Mouse (Mus musculus): ENCODE results near the gene Ush2a. TPM values are rescaled to one million over a fixed set of nuclear protein-coding genes. Genes with fewer than 3 reads are reported as not detected.

Ush2a gene
- total RNA-seq, 2 experiments from 2014 or later, result 0.16 to 0.17 TPM

DNA sequence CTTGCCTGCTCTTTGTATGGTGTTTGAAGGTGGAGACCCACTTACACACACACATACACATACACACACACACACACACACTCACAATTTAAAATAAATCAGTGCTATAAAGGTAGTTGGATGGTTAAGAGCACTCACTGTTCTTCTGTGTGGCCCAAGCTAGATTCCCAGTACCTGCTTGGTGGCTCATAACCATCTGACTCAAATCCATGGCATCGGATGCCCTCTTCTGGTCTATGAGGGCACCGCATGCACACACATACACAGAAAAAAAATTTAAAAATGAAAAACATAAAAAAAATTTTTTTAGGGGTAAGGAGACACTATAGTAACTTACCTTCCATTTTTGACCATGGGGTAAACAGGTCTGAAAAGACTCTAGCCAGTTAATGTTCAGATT, 593.2 kb downstream of the Ush2a start:
- DNase-seq (ENCODE audit: low spot score in 2 of 2), result no peak

DNA sequence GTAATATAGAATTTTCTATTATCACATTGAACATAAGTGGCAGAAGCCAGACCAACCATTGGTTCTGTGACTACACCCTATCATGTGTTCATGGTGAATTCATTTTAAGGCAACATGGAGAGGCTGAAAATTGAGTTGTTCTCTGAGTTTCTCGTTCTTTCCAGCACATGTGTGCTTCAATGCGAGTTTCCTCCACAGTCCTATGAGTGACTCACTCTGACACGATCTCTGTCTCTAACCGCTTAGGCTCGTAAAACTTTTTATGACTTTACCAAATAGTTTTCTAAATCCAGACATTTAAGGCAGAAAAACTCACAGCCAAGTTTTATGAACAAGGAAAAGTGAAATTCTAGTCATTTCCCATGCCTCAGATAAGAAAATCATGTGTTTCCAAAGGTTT, 597.9 kb downstream of the Ush2a start:
- DNase-seq (ENCODE audit: low spot score in 2 of 2), result no peak

DNA sequence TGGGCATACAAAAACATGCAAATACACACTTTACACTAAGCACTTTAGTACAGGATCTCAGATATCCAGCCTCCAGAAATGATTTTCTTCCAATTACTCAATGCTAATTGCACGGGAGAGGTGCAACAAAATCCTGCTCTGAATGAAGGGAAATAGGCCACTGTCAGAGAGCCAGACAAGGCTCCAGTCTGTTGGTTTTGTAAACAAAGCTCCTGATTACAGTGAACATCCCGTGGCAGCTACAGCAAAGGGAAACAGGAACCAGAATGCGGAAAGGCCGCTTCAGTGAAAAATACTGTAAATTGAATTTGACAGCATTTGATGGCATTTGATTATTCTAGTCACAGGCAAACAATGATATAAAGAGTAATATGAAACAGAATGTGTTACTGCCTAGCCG, 604.1 kb downstream of the Ush2a start:
- peak; percentile 3 to 6 for DNase-seq (ENCODE audit: low spot score in 2 of 2)

DNA sequence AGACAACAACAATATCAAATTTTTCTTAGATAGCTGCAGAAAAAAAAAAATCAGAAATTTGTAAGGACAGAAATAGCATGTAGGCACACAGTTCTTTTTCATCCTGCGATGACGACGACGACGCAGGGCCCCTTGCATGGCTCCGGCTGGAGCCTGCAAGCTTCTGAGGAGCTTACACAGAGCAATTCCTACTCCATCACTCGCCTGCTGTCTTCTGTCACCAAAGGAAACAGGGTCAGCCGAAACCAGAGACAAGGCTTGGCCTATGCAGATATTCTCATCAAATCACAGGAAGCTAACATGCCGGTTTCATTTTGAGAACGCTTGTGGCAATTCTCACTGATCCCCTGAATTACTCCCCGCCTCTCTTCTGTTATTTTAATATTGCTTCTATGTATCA, 604.7 kb downstream of the Ush2a start:
- no peak for DNase-seq (ENCODE audit: low spot score in 2 of 2)

DNA sequence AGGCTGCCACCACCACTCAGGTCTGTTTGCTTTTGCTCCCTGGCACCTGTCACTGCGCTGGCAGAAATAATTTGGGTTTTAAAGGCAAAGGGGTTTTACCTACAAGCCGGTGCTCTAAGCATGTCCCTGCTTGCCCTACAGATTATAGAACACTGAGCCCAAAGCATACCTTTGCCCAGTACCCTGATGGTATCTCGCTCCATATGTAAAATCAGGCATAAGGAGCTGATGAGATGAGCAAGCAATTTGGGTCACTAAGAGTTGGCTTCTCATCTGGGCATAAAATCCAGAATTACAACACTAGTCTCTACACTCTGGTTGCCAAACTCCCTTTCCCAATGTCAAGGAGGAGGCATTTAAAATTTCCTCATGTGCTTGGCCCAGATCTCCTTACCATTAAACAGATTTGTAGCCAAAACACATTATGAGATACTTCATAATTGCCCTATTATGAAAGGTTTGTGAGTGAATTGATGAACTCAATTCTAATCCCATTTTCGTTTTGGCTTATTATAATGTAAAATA, 616.8 kb downstream of the Ush2a start:
- no peak for DNase-seq (ENCODE audit: low spot score in 2 of 2)

DNA sequence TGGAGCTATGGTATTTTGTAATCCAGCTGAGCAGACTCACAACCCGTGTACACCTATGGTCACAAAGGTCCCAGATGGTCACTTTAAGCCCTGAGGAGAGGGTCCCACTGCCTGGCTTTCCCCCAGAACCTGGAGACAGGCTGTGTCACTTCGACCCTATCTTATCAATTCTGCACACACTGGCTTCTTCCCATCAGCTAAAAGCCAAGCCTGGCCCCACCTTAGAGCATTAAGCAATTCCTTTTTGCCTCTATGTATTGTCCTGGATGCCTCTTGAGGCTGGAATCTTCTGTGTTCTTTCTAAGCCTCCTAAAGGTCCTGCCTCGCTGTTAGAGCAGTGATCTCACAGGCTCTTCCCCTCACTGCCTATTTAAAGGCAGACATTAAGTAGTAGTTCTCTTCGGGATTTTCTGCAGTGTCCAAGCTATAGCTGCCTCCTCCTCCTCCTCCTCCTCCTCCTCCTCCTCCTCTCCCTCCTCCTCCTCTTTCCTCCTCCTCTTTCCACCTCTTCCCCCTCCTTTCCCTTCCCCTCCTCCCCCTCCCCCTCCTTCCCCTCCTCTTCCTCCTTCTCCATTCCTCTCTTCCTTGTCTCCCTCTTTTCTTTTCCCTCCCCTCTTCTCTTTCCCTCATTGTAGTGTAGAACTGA, 635.2 kb downstream of the Ush2a start:
- no peak for DNase-seq (ENCODE audit: low spot score in 2 of 2)

DNA sequence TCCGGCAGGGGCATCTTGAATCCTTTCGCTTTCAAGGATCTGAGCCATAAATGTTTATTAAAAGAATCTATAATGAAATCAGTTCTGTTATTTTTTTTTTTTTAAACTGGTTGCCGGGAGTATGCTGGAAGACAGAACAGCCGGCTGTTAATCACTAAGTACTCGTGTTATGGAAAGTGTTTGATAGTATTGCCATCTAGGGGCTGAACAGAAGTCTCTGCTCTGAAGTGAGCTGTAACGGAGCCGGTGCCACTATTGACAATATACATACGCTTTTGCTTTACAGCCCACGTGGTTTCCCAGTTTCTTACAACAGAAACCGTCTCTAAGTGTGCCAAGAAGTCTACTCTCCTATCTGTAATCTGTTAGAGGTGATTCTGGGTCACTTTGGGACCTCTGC, 642.3 kb downstream of the Ush2a start:
- peak in 1 of 2 experiments; percentile 40 for DNase-seq (ENCODE audit: low spot score in 2 of 2)

DNA sequence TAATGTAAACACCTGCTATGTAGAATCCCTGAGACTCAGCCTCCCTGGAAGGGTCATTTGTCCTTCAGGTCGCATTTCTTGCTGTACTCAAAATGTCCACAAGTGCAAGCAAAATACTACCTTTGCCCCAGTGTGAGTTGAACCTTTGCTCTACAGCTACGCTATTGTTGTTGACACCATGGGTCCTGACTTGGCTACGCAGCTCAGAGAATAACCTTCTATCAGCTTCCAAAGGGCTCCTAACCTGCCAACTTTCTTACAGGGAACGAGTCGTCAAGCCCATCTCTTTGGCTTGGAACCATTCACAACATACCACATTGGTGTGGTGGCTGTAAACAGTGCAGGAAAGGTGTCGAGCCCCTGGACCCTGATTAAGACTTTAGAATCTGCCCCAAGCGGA, 644.4 kb downstream of the Ush2a start:
- DNase-seq (ENCODE audit: low spot score in 2 of 2), result no peak

DNA sequence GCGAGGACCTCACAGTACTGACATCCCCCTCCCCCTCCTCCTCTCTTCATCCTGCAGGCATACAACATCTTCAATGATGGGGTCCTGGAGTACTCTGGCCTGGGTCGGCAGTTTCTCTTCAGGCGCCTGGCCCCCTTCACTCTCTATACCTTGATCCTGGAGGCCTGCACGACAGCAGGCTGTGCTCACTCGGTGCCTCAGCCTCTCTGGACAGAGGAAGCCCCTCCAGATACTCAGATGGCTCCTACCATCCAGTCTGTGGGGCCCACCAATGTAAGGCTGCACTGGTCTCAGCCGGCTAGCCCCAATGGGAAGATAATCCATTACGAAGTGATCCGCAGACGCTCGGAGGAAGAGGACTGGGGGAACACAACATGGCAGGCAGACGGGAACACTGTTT, 648.8 kb downstream of the Ush2a start:
- no peak for DNase-seq (ENCODE audit: low spot score in 2 of 2)

DNA sequence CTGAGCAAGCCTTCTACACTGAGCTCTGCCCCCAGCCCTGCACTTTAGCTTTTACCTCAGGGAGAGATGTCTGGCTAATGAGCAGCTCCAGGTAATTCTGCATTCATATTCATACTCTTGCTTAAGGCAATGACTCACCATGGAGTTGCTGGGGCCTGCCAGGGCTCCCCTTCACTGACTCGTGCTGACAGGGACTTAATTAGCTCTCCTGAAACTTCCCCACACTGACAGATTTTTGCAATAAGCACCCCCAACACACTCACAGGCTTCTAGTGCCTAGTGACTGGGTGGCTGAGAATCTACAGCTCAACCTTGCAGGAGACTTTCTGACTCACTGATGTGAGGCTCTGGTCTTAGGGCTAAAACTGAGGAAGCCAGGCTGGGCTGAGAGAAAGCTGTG, 658.1 kb downstream of the Ush2a start:
- no peak for DNase-seq (ENCODE audit: low spot score in 2 of 2)

DNA sequence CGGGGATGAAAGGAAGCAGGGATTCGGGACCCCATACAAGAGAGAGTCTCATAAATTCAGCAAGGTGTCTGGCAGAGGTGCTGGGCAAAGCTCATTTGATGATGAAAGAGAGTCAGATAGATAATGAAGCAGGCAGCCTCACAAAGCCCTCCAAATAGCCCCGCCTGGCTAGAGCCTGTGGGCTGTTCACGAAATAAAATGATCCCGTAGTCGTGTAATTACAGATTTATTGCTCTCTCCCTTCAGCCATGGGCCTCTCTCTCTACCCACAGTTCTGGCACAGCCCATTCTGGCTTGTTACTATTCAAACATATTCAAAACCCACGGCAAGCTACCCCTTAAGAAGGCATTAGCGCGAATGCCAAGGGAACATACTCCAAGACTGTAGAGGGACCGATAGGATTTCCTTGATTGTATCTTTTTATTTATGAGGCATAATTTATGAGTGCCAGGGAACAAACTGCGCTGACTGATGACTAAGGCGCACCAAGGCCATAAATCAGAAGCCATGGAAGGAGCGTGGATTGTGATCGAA, 675.5 kb downstream of the Ush2a start:
- DNase-seq (ENCODE audit: low spot score in 2 of 2), result no peak

DNA sequence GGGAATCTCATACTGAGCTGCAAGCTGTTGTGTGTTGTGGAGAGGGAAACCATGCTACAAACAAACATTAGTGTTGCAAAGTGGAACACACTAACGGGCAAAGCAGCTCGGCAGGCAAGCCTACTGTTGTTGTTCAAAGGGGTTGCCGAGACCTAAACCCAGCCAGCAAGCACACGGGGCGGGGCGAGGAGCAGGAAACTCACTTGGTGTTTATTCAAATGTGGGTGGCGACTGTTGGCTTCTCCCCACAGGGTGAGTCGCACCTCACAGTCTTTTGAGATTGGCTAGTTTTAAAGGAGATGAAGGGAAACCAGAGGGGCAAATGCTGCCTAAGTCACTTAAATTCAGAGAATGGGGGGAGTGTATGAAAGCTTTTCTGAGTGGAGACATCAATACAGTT, 683.5 kb downstream of the Ush2a start:
- DNase-seq (ENCODE audit: low spot score in 2 of 2), result no peak

DNA sequence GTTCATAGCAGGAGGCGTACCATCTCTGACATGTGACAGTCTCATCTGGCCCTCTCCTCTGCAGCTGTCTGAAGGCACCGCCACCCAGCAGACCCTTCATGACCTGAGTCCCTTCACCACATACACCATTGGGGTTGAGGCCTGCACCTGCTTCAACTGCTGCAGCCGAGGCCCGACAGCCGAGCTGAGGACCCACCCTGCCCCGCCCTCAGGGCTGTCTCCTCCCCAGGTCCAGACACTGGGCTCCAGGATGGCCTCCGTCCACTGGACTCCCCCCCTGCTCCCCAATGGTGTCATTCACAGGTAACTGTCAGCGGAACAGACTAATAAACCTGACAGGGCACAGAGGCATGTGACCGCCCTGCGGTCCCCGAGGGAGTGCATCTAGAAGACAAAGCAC, 685.0 kb downstream of the Ush2a start:
- no peak for DNase-seq (ENCODE audit: low spot score in 2 of 2)

DNA sequence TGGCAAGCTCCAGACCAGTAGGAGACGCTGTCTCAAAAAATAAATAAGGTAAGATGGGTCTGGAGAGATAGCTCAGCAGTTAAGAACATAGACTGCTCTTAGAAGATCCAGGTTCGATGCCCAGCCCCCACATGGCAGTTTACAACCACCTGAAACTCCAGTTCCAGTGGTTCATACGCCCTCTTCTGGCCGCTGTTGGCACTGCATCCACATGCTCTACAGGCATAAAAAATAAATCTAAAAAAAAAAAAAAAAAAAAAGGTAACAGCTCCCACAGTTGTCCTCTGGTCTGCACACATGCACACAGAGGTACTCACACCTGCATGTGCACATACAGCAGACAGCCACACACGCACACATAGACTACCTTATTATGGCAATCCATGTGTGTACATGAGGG, 686.0 kb downstream of the Ush2a start:
- DNase-seq (ENCODE audit: low spot score in 2 of 2), result no peak

DNA sequence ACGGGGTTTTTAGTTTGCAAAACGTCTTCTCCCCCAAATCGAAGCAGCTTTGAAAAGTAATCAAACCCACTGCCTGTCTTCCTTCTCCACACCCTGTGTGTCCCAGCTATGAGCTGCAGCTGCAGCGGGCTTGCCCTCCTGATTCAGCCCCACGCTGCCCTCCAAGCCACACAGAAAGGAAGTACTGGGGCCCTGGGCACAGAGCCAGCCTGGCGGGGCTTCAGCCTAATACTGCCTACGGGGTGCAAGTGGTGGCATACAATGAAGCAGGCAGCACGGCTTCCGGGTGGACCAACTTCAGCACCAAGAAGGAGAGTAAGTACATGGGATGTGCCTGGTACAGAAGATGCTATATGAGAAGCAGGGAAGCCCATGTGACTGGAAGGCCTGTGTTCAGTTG, 686.5 kb downstream of the Ush2a start:
- DNase-seq (ENCODE audit: low spot score in 2 of 2), result peak; percentile 9 to 33

DNA sequence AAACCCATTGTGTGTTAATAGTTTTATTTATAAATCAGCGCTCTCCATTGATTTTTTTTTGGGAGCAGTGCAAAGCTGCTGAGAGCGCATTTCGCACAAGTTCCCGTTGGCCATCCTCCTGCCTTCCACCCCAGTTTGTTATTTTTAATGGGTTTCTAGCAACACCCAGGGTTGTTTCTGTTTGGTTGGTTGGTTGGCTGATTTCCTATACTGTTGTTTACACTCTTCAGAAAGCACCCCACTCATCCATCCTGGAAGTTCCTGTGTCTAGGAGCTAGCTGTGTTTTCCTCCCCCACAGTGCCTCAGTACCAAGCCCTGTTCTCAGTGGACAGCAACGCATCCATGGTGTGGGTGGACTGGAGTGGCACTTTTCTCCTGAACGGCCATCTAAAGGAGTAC, 689.3 kb downstream of the Ush2a start:
- no peak for DNase-seq (ENCODE audit: low spot score in 2 of 2)

DNA sequence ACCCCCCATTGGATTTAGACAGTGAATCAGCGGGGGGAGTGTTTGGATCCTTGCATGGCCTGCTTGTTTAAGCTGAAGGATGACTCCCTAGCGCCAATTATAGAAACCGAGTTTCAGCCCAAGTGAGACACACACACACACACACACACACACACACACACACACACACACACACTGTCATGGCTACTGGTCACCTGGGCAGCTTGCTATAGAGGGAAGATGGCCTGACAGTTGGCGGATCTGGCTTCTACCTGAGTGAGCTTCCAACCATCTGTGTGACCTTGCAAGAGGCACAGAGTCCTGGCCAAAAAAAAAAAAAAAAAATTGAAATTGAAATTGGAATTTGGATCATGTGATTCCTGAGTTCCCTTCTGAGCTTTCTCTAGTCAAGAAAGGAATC, 690.7 kb downstream of the Ush2a start:
- no peak for DNase-seq (ENCODE audit: low spot score in 2 of 2)

DNA sequence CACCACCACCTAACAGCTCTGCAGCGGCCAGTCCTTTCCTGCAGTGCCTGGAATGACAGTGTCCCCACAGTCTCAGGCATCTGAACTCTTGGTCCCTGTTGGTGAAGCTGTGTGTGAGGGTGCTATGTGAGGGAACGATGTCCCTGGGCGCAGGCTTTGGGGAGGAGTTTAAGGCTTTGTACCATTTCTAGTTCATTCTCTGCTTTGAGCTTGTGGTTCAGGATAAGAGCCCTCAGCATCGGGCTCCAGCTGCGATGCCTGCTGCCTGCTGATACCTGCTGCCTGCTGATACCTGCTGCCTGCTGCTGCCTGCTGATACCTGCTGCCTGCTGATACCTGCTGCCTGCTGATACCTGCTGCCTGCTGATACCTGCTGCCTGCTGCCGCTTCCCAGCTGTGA, 711.3 kb downstream of the Ush2a start:
- DNase-seq (ENCODE audit: low spot score in 2 of 2), result no peak

DNA sequence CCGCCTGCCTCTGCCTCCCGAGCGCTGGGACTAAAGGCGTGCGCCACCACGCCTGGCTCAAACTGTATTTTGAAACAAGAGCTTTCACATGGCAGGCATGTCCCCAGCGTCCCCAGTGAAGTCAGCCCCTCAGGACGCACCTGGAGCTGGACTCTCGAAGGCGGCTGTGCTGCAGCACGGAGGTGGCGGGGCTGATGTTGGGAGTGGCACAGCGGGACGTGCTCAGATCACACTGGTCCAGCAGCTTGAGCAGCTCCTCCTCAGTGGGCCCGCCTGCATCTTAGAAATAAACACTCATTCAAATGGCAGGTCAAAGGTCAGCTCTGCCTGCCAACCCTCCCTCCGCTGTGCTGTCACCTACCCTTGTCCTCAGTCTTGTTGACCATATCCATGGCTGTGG, 712.1 kb downstream of the Ush2a start:
- DNase-seq (ENCODE audit: low spot score in 2 of 2), result no peak

DNA sequence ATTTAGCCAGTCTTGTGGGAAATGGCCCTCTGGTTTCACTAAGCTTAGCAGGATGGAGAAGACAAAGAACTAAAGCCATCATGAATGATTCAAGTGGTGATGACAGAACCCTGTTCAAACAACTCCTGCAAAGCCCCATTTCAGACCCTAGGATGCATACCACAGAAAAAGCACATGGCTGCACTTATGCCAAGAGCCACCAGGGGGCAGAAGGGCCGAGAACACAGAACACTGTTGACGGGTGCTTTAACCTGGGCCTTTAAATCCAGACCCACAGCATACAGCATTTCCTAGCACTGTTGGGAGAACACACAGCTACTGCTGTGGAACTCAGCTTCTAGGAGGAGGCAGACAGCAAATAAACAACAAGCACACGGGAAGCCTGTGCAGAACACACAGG, 718.2 kb downstream of the Ush2a start:
- peak; percentile 34 to 52 for DNase-seq (ENCODE audit: low spot score in 2 of 2)

DNA sequence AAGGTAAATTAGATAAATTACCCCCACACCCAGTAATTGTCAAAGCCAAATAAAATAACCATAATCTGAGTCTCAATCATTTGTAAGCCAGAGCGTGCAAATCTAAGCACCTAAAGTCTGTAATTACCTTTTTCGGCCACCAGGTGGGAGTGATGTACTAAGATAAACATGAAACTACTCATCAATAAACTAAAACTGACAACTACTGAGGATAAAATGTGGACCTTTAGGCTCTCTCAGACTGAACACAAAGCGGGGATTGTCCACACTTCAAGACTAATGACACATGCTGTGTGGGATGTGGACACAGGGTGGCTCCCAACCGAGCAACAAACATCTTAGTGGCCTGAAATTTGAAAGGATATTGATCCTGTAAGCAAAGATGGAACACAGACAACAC, 731.4 kb downstream of the Ush2a start:
- DNase-seq (ENCODE audit: low spot score in 2 of 2), result peak; percentile 16 to 67

DNA sequence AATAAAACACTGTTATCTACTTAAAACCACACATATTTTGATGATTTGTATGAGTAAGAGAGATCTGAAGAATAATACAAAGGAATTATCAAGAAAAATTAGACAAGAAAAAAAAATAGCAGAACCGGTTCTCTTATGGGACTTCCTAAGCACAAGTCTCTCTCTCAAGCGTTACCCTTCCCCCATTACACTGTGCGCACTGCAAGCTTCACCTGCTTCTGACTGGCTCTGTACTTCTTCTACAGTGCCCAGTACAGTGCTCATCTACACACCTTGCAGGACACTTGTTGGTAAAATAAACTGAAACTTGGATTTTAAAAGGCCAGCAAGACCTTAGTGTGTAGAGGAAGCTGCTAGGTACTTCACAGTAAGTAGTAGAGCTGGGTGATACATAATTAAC, 736.1 kb downstream of the Ush2a start:
- no peak for DNase-seq (ENCODE audit: low spot score in 2 of 2)

DNA sequence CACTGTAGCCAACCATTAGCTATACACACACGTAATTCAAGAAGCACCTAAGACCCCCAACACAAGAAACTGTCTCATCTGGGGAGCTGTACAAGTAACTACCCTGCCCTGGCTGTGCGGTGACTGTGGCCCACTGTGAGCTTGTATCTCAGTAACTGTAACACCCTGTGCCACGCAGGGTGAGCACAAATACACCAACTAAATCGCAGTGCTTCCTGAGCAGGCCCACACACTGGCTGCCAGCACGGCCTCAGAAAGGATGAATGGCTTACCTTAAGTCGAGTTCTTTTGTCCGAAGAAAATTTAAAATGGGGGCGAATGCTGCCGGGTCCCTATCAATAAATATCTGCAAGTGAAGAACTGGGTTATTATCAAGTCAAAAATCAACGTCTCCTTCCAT, 738.2 kb downstream of the Ush2a start:
- DNase-seq (ENCODE audit: low spot score in 2 of 2), result no peak
